Mouse (Mus musculus): ENCODE data around the gene 1700001C19Rik. TPM values are rescaled to one million over a fixed set of nuclear protein-coding genes. Genes with fewer than 3 reads are reported as not detected.

1700001C19Rik gene
- polyA plus RNA-seq, 1 experiment = 0.11 TPM

DNA sequence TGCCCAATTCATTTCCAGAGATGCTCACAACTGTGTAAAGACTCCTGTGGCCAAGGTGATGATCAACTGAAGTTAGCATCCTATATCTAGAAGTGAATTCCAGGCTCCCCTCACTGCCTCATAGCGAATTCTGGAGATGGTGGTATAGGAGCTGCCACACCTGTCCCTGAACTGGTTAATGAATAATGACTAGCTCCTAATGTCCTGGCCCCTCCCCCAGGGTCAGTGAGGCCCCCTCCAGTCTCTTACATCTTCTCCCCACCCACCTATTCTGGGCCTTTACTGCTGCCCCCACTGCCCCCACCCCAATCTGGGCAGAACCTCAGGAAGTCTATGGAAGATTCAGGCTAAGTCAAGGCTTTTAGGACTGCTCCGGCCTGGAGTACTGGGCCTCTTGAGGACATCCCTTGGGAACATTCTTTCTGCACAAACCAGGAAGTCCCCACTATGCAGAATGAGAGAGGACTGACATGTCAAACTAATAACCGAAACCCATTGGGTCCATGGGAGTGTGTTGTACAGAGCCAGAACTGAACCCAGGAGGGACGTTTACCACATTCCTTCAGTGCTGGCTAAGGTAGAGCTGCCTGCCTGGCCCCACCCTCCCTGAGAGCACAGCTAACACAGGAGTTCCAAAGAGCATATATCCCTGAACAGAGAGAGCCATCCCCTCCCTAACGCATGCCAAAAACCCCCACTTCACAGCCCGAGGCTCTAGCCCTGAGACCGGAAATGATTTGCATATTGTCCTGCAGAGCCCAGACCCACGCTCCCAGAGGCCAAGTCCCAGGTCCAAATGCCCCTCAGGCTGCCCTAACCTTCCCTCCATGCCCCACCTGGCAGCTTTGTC lies 11.6 kb upstream of the 1700001C19Rik start:
- Histone ChIP-seq H3K36me3 (ENCODE audit: control insufficient read depth, insufficient read depth, low read length) (no peaks in the 10 kb centered on the region), H3K27ac (ENCODE audit: control insufficient read depth, insufficient read depth, low read length) (no peak overlapping the region), H3K27me3 (ENCODE audit: control insufficient read depth, insufficient read depth, low read length) (no peaks in the 10 kb centered on the region), H3K4me3 (ENCODE audit: control insufficient read depth, insufficient read depth, low read length) (no peak overlapping the region), H3K4me1 (replicated peaks; ENCODE audit: control insufficient read depth, insufficient read depth, low read length) (0 out of 2 replicates have a peak, but pooled peaks cover 7% of the 10 kb centered on the region)
- WGBS = 79% methylated on average over 8 of the region's 8 CpGs
- TF ChIP-seq CTCF (IDR thresholded peaks at IDR 0.05; ENCODE audit: borderline replicate concordance, control insufficient read depth, extremely low read depth, insufficient read depth, low read length, poor library complexity) = no peak
- TF ChIP-seq POLR2A (IDR thresholded peaks at IDR 0.05; ENCODE audit: control insufficient read depth, extremely low read depth, insufficient read depth, low read length, poor library complexity) = no peak
- DNase-seq = no peak

DNA sequence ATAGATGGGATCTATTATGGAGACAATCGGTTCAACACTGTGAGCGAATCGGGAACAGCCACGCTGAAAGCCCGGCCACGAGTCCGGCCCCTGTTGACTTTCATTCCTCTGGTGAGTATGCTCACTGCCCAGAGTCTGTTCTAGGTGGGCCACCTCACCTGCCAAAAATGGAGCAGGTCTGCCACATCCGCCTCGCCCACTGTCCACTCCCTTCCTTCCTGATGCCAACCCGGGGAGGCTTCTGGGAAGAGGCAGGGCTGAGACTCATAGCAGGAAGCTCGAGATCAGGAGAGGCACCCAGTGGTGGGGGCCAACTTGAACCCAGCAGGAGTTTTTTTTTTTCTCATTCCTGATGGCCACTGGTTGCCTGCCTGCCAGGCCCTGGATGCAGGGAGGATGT lies 9.4 kb upstream of the 1700001C19Rik start:
- 81% methylated on average over 11 of the region's 11 CpGs for WGBS
- TF ChIP-seq POLR2A (IDR thresholded peaks at IDR 0.05; ENCODE audit: control insufficient read depth, extremely low read depth, insufficient read depth, low read length, poor library complexity) = no peak
- no peak for TF ChIP-seq CTCF (IDR thresholded peaks at IDR 0.05; ENCODE audit: borderline replicate concordance, control insufficient read depth, extremely low read depth, insufficient read depth, low read length, poor library complexity)

DNA sequence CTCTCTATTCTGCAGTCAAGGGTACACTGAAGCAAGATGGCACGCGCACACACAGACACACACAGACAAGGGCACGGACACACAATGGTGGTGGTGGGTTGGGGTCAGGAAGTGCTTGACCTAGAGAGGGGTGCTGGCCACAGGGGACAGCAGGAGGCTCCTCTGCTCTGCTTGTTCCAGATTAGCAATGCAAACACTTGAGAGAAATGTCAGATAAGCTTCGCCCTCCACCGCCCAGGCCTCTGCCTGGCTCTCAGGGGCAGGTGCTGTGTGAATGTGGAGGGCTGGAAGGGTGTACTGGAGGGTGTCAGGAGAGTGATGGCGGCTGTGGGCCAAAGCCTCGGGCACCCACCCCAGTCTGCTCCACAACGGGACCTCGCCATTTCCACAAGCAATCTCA lies 8.8 kb upstream of the 1700001C19Rik start:
- TF ChIP-seq POLR2A (IDR thresholded peaks at IDR 0.05; ENCODE audit: control insufficient read depth, extremely low read depth, insufficient read depth, low read length, poor library complexity) (no peak), CTCF (IDR thresholded peaks at IDR 0.05; ENCODE audit: borderline replicate concordance, control insufficient read depth, extremely low read depth, insufficient read depth, low read length, poor library complexity) (no peak)
- no peak for DNase-seq
- no peak overlapping the region for H3K4me3 ChIP-seq (ENCODE audit: control insufficient read depth, insufficient read depth, low read length)
- H3K4me1 ChIP-seq (replicated peaks; ENCODE audit: control insufficient read depth, insufficient read depth, low read length) = 0 out of 2 replicates have a peak, but pooled peaks cover 7% of the 10 kb centered on the region
- WGBS = 55% methylated on average over 9 of the region's 9 CpGs
- H3K36me3 ChIP-seq (ENCODE audit: control insufficient read depth, insufficient read depth, low read length) = no peaks in the 10 kb centered on the region
- H3K27ac ChIP-seq (ENCODE audit: control insufficient read depth, insufficient read depth, low read length) = no peak overlapping the region
- H3K27me3 ChIP-seq (ENCODE audit: control insufficient read depth, insufficient read depth, low read length) = no peaks in the 10 kb centered on the region

More for the DNA sequence above, 9.4 kb upstream of the 1700001C19Rik start:
- 0 out of 2 replicates have a peak, but pooled peaks cover 7% of the 10 kb centered on the region for H3K4me1 ChIP-seq (replicated peaks; ENCODE audit: control insufficient read depth, insufficient read depth, low read length)
- no peak overlapping the region for H3K4me3 ChIP-seq (ENCODE audit: control insufficient read depth, insufficient read depth, low read length)
- DNase-seq = no peak
- H3K27me3 ChIP-seq (ENCODE audit: control insufficient read depth, insufficient read depth, low read length) = no peaks in the 10 kb centered on the region
- H3K27ac ChIP-seq (ENCODE audit: control insufficient read depth, insufficient read depth, low read length) = no peak overlapping the region
- H3K36me3 ChIP-seq (ENCODE audit: control insufficient read depth, insufficient read depth, low read length) = no peaks in the 10 kb centered on the region

DNA sequence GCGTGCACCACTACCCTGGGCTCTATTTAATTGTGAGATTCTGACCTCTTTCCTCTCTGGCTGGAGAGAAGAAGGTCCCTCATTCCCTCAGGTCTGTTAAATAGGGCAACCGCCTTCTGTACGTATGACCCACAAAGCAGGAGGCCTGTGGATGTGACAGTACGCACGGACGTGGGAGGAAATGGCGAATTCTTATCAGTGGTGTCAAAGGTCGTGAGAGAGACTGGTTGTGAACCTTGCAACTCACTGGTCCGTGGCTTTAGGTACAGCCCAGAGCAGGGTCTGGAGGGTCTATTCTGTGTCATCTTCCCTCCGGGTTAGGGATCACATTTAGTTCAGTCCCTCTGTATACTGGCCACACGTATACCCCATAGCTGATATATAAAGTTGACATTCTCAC lies 8.3 kb upstream of the 1700001C19Rik start:
- Histone ChIP-seq H3K36me3 (ENCODE audit: control insufficient read depth, insufficient read depth, low read length) (no peaks in the 10 kb centered on the region), H3K27me3 (ENCODE audit: control insufficient read depth, insufficient read depth, low read length) (no peaks in the 10 kb centered on the region), H3K27ac (ENCODE audit: control insufficient read depth, insufficient read depth, low read length) (no peak overlapping the region), H3K4me1 (replicated peaks; ENCODE audit: control insufficient read depth, insufficient read depth, low read length) (0 out of 2 replicates have a peak, but pooled peaks cover 7% of the 10 kb centered on the region), H3K4me3 (ENCODE audit: control insufficient read depth, insufficient read depth, low read length) (no peak overlapping the region)
- 82% methylated on average over 11 of the region's 11 CpGs for WGBS
- TF ChIP-seq POLR2A (IDR thresholded peaks at IDR 0.05; ENCODE audit: control insufficient read depth, extremely low read depth, insufficient read depth, low read length, poor library complexity) (no peak), CTCF (IDR thresholded peaks at IDR 0.05; ENCODE audit: borderline replicate concordance, control insufficient read depth, extremely low read depth, insufficient read depth, low read length, poor library complexity) (no peak)
- no peak for DNase-seq

DNA sequence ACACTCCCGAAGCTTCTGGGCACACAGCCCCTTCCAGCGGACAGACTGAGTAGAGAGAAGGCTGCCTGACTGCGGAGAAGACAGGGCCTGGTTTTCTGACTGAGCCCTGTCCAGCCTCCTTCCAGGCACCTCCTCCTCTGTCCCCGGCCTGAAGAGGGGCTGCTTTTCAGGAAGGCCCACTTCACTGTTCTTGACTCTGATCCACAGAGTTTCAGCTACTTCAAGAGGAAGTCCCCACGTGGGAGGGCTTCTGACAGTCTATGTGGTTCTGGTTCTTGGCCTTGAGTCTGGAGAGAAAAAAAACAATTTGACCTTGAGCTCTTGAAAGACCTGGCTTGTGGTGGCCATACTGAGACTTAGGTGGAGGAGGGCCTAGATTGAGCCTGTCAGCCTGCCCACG lies 6.9 kb upstream of the 1700001C19Rik start:
- Histone ChIP-seq H3K27me3 (ENCODE audit: control insufficient read depth, insufficient read depth, low read length) (no peaks in the 10 kb centered on the region), H3K4me3 (ENCODE audit: control insufficient read depth, insufficient read depth, low read length) (no peak overlapping the region), H3K27ac (ENCODE audit: control insufficient read depth, insufficient read depth, low read length) (no peak overlapping the region), H3K36me3 (ENCODE audit: control insufficient read depth, insufficient read depth, low read length) (no peaks in the 10 kb centered on the region), H3K4me1 (replicated peaks; ENCODE audit: control insufficient read depth, insufficient read depth, low read length) (peaks cover 10% of the 10 kb centered on the region; the same call in 1 of the 2 replicates)
- DNase-seq = no peak
- WGBS = 75% methylated on average over 6 of the region's 6 CpGs
- TF ChIP-seq CTCF (IDR thresholded peaks at IDR 0.05; ENCODE audit: borderline replicate concordance, control insufficient read depth, extremely low read depth, insufficient read depth, low read length, poor library complexity) = no peak
- no peak for TF ChIP-seq POLR2A (IDR thresholded peaks at IDR 0.05; ENCODE audit: control insufficient read depth, extremely low read depth, insufficient read depth, low read length, poor library complexity)

DNA sequence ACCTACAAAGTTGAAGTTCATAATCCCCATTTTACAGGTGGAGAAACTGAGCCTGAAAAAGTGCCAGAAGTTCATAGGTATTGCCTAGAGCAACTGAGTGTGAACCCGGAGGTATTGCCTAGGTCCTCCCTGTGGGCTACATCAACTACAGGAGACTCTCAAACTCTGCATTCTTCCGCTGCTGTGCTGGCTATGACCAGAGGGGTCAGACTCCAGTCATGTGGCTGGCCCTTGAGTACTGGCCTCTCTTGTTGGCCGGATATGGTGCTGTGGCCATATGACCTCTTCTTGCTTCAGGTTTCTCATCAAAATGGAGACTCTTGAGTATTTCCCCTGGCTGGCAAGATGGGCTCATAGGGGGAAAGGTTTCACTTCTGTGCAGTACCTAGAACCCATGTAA lies 5.1 kb upstream of the 1700001C19Rik start:
- H3K36me3 ChIP-seq (ENCODE audit: control insufficient read depth, insufficient read depth, low read length) = no peaks in the 10 kb centered on the region
- 95% methylated on average over 3 of the region's 3 CpGs for WGBS
- no peaks in the 10 kb centered on the region; the same call in 1 of the 2 replicates for H3K27me3 ChIP-seq (ENCODE audit: control insufficient read depth, insufficient read depth, low read length)
- peaks cover 15% of the 10 kb centered on the region; the same call in 1 of the 2 replicates for H3K4me1 ChIP-seq (replicated peaks; ENCODE audit: control insufficient read depth, insufficient read depth, low read length)
- no peak overlapping the region for H3K27ac ChIP-seq (ENCODE audit: control insufficient read depth, insufficient read depth, low read length)
- H3K4me3 ChIP-seq (ENCODE audit: control insufficient read depth, insufficient read depth, low read length) = no peak overlapping the region
- no peak for DNase-seq
- TF ChIP-seq CTCF (IDR thresholded peaks at IDR 0.05; ENCODE audit: borderline replicate concordance, control insufficient read depth, extremely low read depth, insufficient read depth, low read length, poor library complexity) (no peak), POLR2A (IDR thresholded peaks at IDR 0.05; ENCODE audit: control insufficient read depth, extremely low read depth, insufficient read depth, low read length, poor library complexity) (no peak)

All from thymus, adult 2 months (tissue).